Mouse (Mus musculus) bone marrow macrophage, adult 2 months (primary cell): Measurements from ENCODE around the gene Hist2h2be.

Experiments
- CTCF ChIP-seq: IDR thresholded peaks from 2 replicates; pipeline ENCODE4 v1.5.1; 2012; ENCODE audit warnings: low read depth, mild to moderate bottlenecking, low read length, moderate library complexity
- POLR2A ChIP-seq: IDR thresholded peaks from 2 replicates; pipeline ENCODE4 v1.6.1; 2012; ENCODE audit warnings: mild to moderate bottlenecking, low read depth, low read length, borderline replicate concordance

DNA sequence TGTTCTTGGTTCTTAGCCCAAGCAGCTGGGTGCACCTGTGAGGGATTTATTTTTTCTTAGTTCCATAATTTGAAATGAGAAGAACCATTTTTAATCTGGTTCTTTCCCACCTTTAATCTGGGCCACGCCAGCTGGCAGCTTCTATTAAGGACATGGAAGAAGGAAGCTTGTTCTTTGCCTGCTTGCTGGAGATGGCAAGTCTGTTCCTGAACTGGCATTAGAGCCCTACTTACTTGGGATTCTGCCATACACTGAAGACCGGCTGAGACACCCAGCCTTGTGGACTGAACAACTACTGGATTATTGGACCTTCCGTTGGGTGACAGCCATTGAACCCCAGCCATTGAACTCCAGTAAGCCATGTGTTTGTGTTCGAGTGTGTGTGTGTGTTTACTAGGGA is 1.9 kb downstream of the Hist2h2be start:
- TF ChIP-seq CTCF (no peak), POLR2A (no peak)
